Mouse (Mus musculus) thymus, postnatal 36 days (tissue): ENCODE data around the gene Hspa1a.
A peak's percentile ranks its signal among the peaks of the same experiment; 100 is the strongest.
"Not testable (repeated sequence)": the region's sequence is repeated elsewhere in the genome, so short reads cannot be mapped to it uniquely, and the experiment has no call there.

Source experiments
- DNase-seq, 2 experiments: peaks; one replicate each; pipeline ENCODE4 v3.0.0; 2022; ENCODE audit warnings: mixed read lengths in 2 of 2

Hspa1a gene

DNA sequence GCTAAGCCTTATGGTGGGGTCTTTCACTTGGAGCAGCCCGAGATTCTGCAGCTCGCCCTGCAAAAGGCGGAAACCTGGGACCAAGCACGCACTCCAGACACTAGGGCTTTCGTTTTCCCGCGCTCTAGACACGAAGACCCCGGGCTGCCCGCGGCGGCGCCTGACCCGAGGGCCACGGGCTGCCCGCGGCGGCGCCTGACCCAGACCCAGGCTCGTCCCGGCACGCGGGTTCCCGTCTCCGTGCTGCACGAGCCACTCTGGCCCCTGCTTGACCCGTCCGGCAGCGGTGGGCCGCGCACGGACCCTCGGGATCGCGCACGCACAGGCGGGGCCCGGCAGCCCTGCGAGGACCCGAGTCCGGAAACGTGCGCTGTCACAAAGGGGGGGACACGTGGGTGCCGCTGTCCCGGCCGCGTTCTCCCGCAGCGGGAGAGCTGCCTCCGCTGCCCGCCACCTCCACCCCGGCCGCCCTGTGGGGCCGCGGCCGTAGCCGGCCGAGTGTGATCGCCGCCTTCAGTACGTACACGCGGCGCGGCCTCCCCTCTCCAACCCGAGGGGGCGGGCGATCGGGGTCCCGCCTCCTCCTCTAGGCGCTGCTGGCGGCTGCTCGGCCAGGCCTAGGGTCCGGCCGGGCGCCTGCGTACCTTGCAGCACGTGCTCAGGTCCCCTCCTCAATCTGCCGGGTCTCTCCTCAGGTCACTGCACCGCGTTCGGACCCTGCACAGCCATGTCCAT is 28.9 kb upstream of the Hspa1a start, which contains the start of gene Vars:
TSS of gene Vars (plus strand) at position 271 of the 735 bp plus-strand sequence.
- DNase-seq = peak; percentile 77 to 82

DNA sequence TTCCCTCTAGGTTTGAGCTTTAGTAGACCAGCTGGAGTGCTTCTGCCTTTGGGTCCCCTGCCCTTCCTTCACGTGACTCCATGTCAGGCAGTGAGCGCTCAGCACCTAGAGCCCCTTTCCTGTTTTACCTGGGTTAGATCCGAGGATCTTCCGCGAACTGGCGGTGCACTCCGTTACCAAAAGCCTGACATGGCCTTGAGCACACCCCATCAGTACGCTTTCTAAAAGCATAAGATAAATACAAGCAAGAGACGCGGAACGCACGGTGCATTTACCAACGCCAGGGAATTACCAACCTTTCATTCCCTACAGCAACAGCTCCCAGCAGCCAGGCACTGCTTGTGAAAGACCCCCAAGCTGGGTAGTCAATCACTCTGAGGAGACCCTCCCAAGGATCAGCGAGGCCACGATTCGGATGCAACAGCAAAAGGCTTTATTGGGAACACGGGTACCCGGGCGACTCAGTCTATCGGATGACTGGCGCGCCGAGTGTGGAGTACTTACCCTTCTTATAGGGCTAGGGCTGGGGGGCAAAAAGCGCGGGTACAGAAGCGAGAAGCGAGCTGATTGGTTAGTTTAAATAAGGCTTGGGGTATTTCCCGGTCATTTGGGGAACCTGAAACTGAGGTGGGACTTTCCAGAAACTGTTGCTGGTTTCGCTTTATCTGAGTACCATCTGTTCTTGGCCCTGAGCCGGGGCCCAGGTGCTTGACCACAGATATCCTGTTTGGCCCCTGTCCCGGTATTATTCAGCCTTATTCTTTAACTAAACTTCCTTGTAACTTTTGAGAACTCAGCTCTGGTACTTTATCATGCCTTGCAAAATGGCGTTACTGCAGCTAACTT is 28.1 kb upstream of the Hspa1a start:
- DNase-seq = peak; percentile 28 to 59

DNA sequence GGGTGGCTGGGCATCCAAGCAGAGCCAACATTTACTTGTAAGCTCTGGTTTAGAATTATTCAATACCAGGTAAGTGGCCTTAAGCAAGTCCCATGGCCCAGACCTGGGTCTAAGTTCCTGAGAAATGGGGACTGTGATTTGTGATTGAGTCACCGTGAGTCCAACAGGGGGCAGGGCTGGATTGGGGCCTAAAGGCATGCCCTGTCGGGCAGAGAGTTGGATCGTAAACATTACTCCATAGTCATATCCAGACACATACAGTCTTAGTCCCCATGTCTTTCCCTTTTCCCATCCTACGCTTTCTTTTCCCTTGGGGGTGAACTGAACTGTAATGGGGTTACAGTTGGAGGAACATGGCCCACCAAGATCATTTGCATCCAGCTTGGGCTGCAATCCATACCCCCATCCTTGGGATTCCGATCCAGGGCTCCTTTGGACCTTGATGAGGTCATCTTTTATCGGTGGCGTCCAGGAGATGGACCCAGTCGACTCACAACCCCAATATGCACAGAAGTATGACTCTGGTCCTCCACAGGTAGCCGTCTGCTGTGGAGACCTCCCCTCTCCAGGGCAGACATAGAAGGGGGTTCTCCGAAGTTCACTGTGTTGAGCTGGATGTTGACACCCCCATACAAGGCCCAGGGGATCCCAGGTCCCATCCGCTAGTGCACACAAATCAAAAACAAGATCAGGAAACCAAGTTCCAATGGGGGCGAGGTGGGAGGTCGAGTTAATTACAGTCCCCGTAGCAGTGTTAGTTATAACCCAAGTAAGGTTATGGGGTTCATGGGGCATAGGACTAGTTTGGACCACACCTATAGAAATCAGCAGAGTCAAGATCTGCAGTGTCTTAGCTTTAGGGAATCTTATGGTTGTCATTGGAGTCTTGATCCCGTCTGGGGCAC is 26.8 kb upstream of the Hspa1a start:
- DNase-seq = no peak

GRCm38 (mm10) chr17:34997142-34997483 is 25.2 kb upstream of the Hspa1a start:
- DNase-seq = no peak

DNA sequence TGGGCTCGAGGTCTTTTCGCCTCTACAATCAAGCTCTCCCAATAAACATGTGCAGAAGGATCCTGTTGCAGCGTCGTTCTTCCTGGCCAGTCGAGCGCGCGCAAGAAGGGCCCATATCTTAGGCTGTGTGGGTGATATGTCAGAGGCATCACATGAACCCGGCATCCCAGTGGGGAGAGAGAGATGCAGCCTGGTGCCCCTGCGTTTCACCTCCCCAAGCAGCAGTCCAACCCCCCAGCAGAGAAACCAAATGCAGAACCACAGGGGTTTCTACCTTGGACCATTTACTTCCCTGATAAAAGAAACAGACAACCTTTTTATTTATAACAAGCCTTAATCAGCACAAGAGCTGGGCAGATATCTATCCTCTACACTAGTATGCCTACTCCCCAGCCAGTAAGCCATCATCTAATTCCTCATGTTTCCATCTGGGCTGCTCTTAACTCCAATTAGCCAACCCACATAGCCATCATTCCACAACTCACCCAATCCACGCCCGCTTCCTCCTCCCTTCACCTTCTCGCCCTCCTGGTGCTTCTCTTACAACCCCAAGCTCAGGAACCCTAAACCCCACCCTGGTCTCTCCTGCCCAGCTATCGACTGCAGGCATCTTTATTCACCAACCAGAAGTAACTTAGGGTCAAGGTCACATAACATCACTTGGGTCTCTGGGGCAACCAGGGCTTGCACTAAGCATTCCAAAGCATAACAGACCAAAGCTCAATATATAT is 24.6 kb upstream of the Hspa1a start:
- DNase-seq = no peak

DNA sequence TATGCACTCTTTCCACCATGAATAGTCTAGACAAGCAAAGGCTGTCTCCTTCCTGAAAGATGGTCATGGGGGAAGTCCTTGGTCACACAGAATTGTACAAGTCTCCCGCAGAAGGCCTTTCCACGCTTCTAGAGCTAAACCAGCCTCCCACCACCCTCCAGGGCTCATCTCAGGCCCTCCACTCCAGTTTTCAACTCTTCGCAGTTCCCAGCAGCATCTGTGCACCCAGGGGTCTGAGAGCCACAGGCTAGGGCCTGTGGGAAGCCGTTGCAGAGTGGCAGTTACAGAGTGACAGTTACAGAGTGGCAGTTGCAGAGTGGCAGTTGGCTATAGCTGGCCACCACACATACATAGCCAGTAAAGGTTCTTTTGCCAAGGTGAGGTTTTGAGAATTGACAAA is 24.0 kb upstream of the Hspa1a start:
- not testable (repeated sequence) for DNase-seq

- not testable (repeated sequence) for DNase-seq
Observed at GRCm38 (mm10) chr17:34995192-34995591, 23.2 kb upstream of the Hspa1a start.

DNA sequence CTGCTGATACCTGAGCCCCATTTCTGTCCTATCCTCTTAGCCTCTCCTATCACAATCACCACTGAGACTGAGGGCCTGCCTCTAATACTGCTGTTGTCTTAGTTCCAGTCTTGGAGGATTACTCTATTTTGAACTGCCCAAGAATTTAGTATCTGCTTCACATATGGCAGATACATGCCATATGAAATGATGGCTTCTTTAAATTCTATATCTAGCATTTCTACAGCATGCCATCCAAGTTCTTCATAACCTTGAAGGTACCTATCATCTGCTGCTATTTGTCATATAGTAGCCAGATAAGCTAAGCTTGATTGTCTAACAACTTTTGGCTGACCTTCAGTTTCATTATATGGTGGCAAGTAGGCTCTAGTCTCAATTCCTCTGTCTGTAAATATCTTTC is 22.8 kb upstream of the Hspa1a start:
- DNase-seq = no peak

- no peak for DNase-seq
Observed at GRCm38 (mm10) chr17:34984218-34984617, 12.3 kb upstream of the Hspa1a start.

- no peak for DNase-seq
Observed at GRCm38 (mm10) chr17:34982328-34982727, 10.4 kb upstream of the Hspa1a start.

DNA sequence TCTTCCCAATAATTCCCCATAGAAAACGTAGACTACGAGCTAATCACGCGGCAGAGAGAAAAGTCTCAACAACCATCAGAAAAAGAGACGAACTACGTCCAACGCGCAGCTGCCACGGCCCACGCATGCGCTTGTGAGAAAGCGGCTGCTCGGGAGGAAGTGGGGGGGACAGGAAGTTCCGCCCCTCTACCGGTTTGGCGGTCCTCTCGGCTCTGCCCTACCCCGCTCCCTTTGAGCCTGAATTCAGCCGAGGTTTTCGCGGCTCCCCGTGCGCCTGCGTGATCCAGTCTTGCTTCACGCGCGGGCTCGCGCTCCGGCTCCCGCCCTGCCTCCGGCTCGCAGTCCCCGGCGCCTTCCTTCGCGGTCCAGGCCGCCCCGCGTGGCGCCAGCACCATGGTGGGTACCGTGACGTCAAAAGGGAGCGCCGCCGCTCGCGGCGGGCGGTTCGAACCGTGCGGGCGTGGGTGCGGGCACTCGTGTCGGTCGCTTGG is 9.8 kb upstream of the Hspa1a start, which contains the start of gene Lsm2:
TSS of gene Lsm2 (plus strand) at position 173 of the 491 bp plus-strand sequence.
- peak; percentile 91 to 93 for DNase-seq

- DNase-seq = no peak
Observed at GRCm38 (mm10) chr17:34980655-34981054, 8.7 kb upstream of the Hspa1a start.

GRCm38 (mm10) chr17:34979631-34980030 is 7.7 kb upstream of the Hspa1a start:
- no peak for DNase-seq

GRCm38 (mm10) chr17:34978239-34978638 is 6.3 kb upstream of the Hspa1a start:
- DNase-seq = no peak

DNA sequence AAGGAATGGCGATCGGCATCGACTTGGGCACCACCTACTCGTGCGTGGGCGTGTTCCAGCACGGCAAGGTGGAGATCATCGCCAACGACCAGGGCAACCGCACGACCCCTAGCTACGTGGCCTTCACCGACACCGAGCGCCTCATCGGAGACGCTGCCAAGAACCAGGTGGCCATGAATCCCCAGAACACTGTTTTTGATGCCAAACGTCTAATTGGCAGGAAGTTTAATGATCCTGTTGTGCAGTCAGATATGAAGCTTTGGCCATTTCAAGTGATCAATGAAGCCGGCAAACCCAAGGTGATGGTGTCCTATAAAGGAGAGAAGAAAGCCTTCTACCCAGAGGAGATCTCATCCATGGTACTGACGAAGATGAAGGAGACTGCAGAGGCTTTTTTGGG is 5.0 kb upstream of the Hspa1a start:
- no peak for DNase-seq

GRCm38 (mm10) chr17:34975581-34976492 is 3.9 kb upstream of the Hspa1a start:
- no peak for DNase-seq

- not testable (repeated sequence) for DNase-seq
Observed at GRCm38 (mm10) chr17:34971694-34972068, 275 bp downstream of the Hspa1a start.

DNA sequence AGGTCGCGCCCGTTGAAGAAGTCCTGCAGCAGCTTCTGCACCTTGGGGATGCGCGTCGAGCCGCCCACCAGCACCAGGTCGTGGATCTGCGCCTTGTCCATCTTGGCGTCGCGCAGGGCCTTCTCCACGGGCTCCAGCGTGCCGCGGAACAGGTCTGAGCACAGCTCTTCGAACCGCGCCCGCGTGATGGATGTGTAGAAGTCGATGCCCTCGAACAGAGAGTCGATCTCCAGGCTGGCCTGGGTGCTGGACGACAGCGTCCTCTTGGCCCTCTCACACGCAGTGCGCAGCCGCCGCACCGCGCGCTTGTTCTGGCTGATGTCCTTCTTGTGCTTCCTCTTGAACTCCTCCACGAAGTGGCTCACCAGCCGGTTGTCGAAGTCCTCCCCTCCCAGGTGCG is 1.1 kb downstream of the Hspa1a start:
- DNase-seq = not testable (repeated sequence)

- DNase-seq = not testable (repeated sequence)
Observed at GRCm38 (mm10) chr17:34969822-34970221, 2.1 kb downstream of the Hspa1a start, which contains the start of gene Gm20481. TSS of gene Gm20481 (plus strand) at chr17:34969912.

GRCm38 (mm10) chr17:34965627-34966026 is 6.3 kb downstream of the Hspa1a start:
- DNase-seq = no peak

DNA sequence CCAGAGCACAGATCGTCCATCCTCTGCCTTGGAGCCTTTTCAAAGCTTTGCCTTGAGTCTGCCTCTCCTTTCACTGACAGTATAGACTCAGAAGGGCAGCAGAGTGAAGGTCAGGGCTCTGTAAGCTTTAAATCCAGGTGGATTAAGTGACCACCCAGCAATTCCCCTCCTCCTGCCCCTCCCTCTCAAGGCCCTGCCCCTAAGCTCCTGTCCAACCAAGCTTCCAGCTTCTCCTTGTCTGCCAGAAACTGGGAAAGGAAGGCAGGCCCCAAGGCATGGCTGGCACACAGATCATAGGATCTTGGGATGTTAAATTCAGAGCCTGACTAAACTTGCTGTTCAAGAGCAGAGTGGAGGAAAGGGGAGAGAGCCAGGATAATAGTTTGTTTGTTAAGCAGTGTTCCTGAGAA is 7.3 kb downstream of the Hspa1a start:
- no peak for DNase-seq
